Mouse (Mus musculus) cerebellum, postnatal 36 days (tissue): ENCODE measurements around the gene Cytip.

ENCODE experiments used
- DNase-seq, 2 experiments: peaks; one replicate each; pipeline ENCODE4 v3.0.0; 2021 to 2022; ENCODE audit warnings: mixed read lengths in 2 of 2

Cytip gene

DNA sequence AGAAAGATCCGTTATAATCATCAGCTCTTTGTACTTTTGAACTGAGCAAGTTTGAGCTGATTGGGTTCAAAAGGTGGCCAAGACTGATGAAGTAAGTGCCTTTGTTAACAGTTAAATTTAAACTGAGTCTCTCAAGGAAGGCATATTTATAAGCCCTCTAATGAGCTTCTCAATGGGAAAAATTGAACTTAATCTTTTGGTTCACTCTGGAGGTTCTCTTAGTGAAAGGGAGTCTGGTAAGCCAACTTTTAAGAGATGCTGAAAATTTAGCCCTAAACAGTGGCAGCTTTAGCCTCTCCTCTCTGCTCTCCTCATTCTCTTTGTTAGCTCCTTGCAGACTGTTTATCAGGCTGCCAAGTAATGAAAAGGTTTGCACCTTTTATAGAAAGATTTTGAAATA lies 100.5 kb downstream of the Cytip start:
- no peak for DNase-seq

DNA sequence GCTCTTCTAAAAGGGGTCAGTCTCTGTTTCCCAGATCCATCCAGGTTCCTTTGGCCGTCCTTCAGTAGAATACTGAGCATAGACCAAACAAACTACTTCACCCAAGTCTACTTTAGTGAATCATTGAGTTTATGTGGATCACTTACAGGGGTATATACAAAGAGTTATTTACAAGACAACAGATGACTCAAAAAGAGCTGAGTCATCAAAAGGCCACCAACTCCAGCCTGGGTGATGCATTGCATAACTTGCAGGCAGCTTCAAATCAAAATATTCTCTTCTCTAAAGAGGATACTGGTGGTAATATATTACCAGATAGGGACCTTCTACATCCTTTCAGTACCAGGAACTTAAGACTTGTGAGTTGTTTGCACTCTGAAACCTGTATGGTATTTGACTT lies 108.9 kb downstream of the Cytip start:
- DNase-seq: no peak

DNA sequence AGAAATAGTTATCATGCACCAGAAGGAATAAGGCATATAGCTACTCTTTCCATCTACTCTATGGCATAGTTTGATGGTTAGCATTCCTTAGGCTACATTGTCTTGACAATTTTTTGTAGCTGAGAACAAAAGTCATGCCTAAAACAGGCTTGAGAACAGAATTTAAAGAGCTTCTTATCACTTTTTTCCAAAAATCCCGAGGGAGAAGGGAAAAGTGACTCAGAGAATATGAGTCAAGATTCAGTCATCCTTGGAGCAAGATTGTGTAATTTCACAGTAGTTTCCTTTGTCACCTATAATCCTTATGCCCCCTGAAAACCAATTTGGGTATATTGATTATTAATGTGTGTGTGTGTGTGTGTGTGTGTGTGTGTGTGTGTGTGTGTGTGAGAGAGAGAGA lies 115.5 kb downstream of the Cytip start:
- DNase-seq: no peak
